Mouse (Mus musculus): ENCODE measurements around the gene Best2. TPM values are rescaled to one million over a fixed set of nuclear protein-coding genes. Genes with fewer than 3 reads are reported as not detected.

Best2 gene
- polyA plus RNA-seq (2016; fragmentation: Nextera tagmentation; extraction: Ambion mirVana), result not detected in 2 replicates

DNA sequence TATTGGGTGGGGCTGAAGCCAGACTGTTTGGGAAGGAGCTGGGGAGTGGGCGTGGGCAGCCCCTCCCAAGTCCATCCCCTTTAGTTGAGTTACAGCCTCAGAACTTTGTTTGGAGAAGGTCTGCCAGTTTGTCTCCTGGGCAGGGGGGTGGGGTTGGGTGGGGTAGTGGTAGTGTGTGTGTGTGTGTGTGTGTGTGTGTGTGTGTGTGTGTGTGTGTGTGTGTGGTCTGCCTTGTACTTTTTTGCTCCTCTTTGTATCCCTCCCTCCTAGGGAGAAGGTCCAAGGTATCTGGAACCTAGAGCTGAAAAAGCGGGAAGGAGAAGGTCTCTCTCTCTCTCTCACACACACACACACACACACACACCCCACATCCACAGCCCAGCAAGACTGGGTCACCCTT, at the start of gene Best2:
Gene Best2, minus strand, starts transcription at position 101 of the 400 bp plus-strand sequence.
- peaks cover 50% of the 10 kb centered on the region for H3K27me3 ChIP-seq
- WGBS, result 61% methylated on average over 1 of the region's 2 CpGs
- ATAC-seq (ENCODE audit: low FRiP score), result no peak

DNA sequence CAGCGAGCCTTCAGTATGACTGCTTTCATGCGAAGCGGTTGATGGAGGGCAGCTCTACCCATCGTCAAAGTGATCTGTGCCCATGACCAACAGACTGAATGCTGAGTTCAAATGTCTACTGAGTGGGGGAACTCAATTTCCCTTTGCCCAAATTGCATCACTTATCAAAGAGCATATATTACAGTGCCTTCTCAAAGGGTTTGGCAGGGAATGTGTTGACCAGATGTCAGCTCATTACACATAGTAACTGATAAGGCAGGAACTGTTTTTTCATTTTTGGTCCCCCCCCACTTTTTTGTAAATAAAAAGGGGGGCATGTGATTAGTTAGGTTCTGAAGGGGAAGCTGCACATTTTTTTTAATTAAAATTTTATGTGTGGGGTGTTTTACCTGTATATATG, 48.3 kb upstream of the Best2 start:
- H3K9me3 ChIP-seq, result no peaks in the 10 kb centered on the region
- peaks cover 19% of the 10 kb centered on the region for H3K4me1 ChIP-seq
- H3K4me2 ChIP-seq, result no peak overlapping the region
- WGBS, result 95% methylated on average over 4 of the region's 4 CpGs
- H3K36me3 ChIP-seq (replicated peaks), result peaks cover 17% of the 10 kb centered on the region
- H3K9ac ChIP-seq, result no peak overlapping the region
- no peak overlapping the region for H3K4me3 ChIP-seq (replicated peaks)
- no peaks in the 10 kb centered on the region for H3K27me3 ChIP-seq
- no peak overlapping the region for H3K27ac ChIP-seq
- no peak for ATAC-seq (ENCODE audit: low FRiP score)

More for the DNA sequence above, at the start of gene Best2:
- H3K4me1 ChIP-seq, result peaks cover 6% of the 10 kb centered on the region
- peak within 1 kb of the TSS; percentile 37 for H3K4me3 ChIP-seq (replicated peaks)
- peaks cover 23% of the 10 kb centered on the region for H3K36me3 ChIP-seq (replicated peaks)
- H3K27ac ChIP-seq, result no peak within 1 kb of the TSS
- peak within 1 kb of the TSS; percentile 59 for H3K9ac ChIP-seq
- H3K9me3 ChIP-seq, result 0 out of 2 replicates have a peak, but pooled peaks cover under 1% of the 10 kb centered on the region
- peak within 1 kb of the TSS; percentile 76 for H3K4me2 ChIP-seq

DNA sequence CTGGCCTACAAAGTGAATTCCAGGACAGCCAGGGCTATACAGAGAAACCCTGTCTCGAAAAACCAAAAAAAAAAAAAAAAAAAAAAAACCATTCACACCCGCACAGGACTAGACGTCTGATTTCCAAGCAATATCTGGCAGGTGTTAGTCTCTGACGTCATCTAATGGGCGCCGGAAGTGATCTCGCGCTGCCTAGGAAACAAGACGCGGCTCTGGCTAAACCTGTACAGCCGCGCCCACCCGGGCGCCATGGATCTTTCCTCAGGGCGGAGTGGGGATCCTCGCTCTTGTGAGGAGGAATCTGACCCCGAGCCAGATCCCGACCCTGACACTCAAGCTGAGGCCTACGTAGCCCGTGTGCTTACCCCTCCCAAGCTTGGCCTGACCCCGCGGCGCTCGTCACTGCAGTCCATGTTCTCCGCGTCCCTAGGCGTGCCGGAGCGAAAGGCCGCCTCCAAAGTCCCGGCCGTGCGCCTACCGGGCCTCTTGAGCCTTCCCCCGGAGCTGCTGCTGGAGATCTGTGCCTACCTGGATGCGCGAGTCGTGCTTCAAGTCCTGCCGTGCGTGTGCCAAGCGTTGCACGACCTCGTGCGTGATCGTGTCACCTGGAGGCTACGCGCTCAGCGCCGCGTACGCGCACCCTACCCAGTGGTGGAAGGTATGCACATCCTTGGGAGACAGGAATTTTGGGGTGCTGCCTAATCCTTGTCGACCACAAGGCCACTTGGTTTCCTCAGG, 45.7 kb upstream of the Best2 start, which contains the start of gene Fbxw9:
Gene Fbxw9, plus strand, starts transcription at position 177 of the 738 bp plus-strand sequence.
- no peaks in the 10 kb centered on the region for H3K9me3 ChIP-seq
- peak within 1 kb of the TSS; percentile 64 for H3K9ac ChIP-seq
- peak within 1 kb of the TSS; percentile 65 for H3K4me3 ChIP-seq (replicated peaks)
- WGBS, result under 1% methylated on average over 52 of the region's 53 CpGs
- H3K27me3 ChIP-seq, result no peaks in the 10 kb centered on the region
- H3K4me1 ChIP-seq, result peaks cover 19% of the 10 kb centered on the region
- ATAC-seq (ENCODE audit: low FRiP score), result peak; percentile 91
- no peak within 1 kb of the TSS for H3K27ac ChIP-seq
- peaks cover 25% of the 10 kb centered on the region for H3K36me3 ChIP-seq (replicated peaks)
- H3K4me2 ChIP-seq, result peak within 1 kb of the TSS; percentile 96

DNA sequence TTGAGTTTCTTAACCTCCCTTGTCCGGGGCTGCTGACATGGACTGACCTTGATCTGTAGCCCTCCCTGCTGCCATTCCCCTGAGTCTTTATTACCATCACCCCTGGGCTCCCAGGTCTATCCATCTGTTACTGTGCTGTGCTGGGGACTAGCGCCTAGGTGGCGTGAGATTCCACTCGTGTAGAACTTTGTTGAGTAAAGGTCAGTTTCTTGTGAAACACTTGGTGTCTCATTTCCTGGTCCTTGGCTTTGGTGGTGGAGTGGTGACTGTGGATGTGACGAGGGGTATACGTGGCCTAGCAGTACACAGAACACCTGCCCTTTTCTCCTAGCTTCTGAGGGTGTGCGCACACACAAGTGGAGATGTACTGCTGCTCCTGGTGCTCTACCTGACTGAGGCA, 43.0 kb upstream of the Best2 start:
- Histone ChIP-seq H3K27me3 (no peaks in the 10 kb centered on the region), H3K4me2 (no peak overlapping the region), H3K36me3 (replicated peaks) (peaks cover 51% of the 10 kb centered on the region), H3K9ac (no peak overlapping the region), H3K4me1 (peaks cover 19% of the 10 kb centered on the region), H3K27ac (no peak overlapping the region), H3K9me3 (no peaks in the 10 kb centered on the region), H3K4me3 (replicated peaks) (no peak overlapping the region)
- no peak for ATAC-seq (ENCODE audit: low FRiP score)
- 89% methylated on average over 7 of the region's 7 CpGs for WGBS

DNA sequence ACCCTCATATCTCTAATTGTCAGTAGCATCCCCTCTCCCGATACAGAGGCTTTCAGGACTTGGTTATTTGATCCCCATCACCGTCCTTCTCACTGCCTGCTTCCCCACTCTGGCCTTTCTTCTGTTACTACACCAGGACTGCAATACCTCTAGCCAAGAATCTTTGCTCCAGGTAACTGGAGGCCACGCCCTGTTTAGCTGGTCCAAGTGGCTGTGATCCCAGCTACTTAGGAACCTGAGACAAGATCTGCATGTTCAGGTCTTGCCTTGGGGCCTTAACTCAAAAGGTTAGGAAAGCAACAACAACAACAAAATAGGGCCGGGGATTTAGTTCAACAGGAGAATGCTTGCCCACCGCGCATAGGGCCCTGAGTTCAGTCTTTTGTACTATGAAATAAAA, 29.3 kb upstream of the Best2 start:
- ATAC-seq (ENCODE audit: low FRiP score), result no peak
- H3K9me3 ChIP-seq, result no peaks in the 10 kb centered on the region
- H3K27me3 ChIP-seq, result no peaks in the 10 kb centered on the region
- H3K36me3 ChIP-seq (replicated peaks), result peaks cover 86% of the 10 kb centered on the region
- no peak overlapping the region for H3K27ac ChIP-seq
- 88% methylated on average over 6 of the region's 6 CpGs for WGBS
- peaks cover 14% of the 10 kb centered on the region for H3K4me1 ChIP-seq
- no peak overlapping the region for H3K4me3 ChIP-seq (replicated peaks)
- H3K4me2 ChIP-seq, result no peak overlapping the region
- no peak overlapping the region for H3K9ac ChIP-seq

DNA sequence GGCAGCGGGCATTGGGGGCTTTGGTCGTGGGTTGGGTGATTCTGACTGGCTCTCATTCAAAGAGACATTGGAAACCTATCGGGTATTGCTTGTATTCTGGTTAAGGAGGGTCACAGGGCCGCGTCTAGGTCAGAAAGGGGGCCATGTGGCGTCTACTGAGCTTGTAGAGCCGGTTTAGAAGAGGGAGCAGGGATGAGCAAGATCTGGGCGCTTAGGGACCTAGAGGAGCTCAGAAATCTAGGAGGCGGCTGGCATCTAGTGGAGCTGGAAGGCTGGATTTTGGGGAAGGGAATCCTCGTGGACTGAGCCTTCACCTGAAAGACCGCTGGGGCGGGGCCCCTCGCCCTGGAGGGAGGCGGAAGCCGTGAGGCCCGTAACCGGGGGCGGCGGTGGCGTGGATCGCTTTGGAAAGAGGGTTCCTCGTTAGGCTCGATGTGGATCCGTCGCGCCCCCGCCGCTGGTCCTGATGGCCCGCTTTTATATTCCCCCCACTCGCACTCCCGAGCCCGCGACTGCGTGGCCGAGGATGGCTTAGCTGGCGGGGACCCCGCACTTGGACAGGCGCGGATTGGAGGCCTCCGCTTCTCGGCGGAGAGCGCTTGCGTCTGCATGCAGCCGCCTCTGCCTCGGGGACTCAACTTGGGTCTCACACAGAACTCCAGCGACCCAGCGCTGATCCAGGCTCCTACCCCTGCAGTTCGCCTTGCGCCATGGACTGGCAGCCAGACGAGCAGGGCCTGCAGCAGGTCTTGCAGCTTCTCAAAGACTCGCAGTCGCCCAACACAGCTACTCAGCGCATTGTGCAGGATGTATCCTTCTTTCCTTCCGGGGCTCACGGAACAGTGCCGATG, 23.6 kb upstream of the Best2 start:
- no peaks in the 10 kb centered on the region for H3K9me3 ChIP-seq
- H3K4me3 ChIP-seq (replicated peaks), result peak overlapping the region; percentile 83
- H3K4me1 ChIP-seq, result peaks cover 41% of the 10 kb centered on the region
- peak overlapping the region; percentile 96 for H3K9ac ChIP-seq
- under 1% methylated on average over 52 of the region's 57 CpGs for WGBS
- peak overlapping the region; percentile 100 for H3K27ac ChIP-seq
- ATAC-seq (ENCODE audit: low FRiP score), result no peak; the same call in 1 of the 2 replicates
- peak overlapping the region; percentile 96 for H3K4me2 ChIP-seq
- H3K36me3 ChIP-seq (replicated peaks), result peaks cover 43% of the 10 kb centered on the region
- H3K27me3 ChIP-seq, result no peaks in the 10 kb centered on the region

DNA sequence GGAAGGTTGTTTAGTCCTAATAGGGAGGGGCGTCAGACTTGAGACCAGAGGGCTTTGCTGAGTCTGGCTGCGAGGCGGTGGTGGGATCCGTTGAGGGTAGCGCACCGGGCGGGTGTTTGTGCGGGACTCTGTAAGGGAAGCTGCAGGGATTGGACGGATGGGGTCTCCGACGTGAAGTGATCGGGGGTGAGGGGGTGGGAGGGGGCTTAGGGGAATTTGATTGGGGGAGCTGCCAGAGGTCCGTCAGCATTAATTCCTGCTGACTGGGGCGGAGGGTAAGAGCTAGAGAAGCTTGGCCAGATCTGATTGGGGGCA, 23.0 kb upstream of the Best2 start:
- Histone ChIP-seq H3K9ac (peak overlapping the region; percentile 96), H3K4me3 (replicated peaks) (peak overlapping the region; percentile 83), H3K36me3 (replicated peaks) (peaks cover 44% of the 10 kb centered on the region), H3K9me3 (no peaks in the 10 kb centered on the region), H3K27me3 (no peaks in the 10 kb centered on the region), H3K4me1 (peaks cover 41% of the 10 kb centered on the region), H3K4me2 (peak overlapping the region; percentile 96), H3K27ac (peak overlapping the region; percentile 100)
- ATAC-seq (ENCODE audit: low FRiP score), result peak; percentile 70
- 0% methylated on average over 14 of the region's 14 CpGs for WGBS

DNA sequence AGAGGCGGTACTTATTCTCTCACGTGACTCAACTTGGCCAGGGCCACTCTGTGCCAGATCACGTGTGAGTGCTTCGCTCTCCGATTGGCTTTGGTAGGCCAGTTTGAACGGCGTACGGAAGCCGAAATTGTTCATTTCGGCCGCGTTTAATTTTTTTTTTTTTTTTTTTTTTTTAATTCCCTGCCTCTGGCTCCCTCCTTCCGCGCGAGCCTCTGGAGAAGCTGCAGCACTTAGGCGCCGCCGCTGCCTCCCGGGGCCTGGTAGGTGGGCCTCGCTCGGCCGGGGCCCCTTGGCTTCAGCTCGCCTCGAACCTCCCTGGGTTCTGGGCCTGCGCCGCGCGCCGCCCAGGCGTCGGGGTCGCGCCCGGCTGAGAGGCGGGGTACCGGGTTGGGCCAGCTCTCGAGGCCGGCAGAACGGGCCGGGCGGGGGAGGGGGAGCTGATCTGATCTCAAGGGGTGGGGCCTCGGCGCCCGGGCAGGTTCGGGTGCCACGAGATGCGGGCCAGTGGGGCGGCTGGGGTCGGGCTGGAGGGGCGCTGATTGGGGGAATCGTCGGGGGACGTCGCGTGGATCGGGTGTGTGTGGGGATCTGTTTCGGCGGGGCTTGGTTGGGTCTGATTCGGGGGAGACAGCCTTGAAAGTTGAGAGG, 22.5 kb upstream of the Best2 start, which contains the start of gene Tnpo2:
Gene Tnpo2, plus strand, starts transcription at position 198 of the 648 bp plus-strand sequence.
- peak; percentile 94 for ATAC-seq (ENCODE audit: low FRiP score)
- peak within 1 kb of the TSS; percentile 96 for H3K9ac ChIP-seq
- H3K27ac ChIP-seq, result peak within 1 kb of the TSS; percentile 100
- peaks cover 41% of the 10 kb centered on the region for H3K4me1 ChIP-seq
- H3K36me3 ChIP-seq (replicated peaks), result peaks cover 46% of the 10 kb centered on the region
- under 1% methylated on average over 59 of the region's 59 CpGs for WGBS
- H3K4me2 ChIP-seq, result peak within 1 kb of the TSS; percentile 96
- no peaks in the 10 kb centered on the region for H3K27me3 ChIP-seq
- peak within 1 kb of the TSS; percentile 83 for H3K4me3 ChIP-seq (replicated peaks)
- H3K9me3 ChIP-seq, result no peaks in the 10 kb centered on the region

DNA sequence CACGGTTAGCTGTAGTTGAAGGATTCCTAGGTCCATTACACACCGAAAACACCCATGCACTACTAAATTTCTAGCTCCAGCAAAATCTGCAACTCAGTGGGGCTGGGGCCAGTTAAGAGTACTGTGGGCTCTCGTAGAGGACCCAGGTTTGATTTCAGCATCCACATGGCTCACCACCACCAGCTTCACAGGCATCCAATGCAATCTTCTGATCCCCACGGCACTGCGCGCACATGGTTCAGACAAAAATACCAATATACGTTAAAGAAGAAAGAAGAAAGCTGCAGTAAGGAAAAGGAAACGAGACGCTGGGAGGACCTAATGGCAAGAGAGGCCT, 22.0 kb upstream of the Best2 start:
- no peaks in the 10 kb centered on the region for H3K9me3 ChIP-seq
- ATAC-seq (ENCODE audit: low FRiP score), result peak; percentile 45
- WGBS, result 0% methylated on average over 9 of the region's 9 CpGs
- peak overlapping the region; percentile 72 for H3K9ac ChIP-seq
- peaks cover 37% of the 10 kb centered on the region for H3K4me1 ChIP-seq
- H3K4me3 ChIP-seq (replicated peaks), result peak overlapping the region; percentile 83
- H3K27ac ChIP-seq, result peak overlapping the region; percentile 84
- peak overlapping the region; percentile 83 for H3K4me2 ChIP-seq
- H3K36me3 ChIP-seq (replicated peaks), result peaks cover 46% of the 10 kb centered on the region
- no peaks in the 10 kb centered on the region for H3K27me3 ChIP-seq

DNA sequence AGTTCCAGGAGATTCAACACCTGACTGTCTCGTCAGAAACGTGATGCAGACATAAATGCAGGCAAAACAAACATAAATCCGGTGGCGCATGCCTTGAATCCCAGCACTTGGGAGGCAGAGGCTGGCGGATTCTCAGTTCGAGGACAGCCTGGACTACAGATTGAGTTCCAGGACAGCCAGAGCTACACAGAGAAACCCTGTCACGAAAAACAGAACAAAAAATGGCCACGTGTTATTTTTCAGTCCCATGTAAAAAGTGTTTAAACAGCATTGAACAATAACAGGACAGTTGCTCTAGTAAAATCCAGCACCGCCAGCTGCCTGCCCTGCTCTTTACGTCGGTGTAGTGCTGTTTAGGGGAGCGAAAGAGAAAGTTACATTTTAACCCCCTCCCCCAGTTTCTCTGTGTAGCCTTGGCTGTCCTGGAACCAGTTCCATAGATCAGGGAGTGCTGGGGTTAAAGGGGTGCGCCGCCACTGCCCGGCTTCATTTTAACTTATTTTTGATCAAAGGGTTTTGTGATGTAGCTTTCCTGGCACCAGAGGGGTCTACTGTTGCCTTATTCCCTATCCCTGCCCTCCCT, 21.5 kb upstream of the Best2 start:
- ATAC-seq (ENCODE audit: low FRiP score), result peak; percentile 2; the same call in 1 of the 2 replicates
- H3K4me3 ChIP-seq (replicated peaks), result peak overlapping the region; percentile 83

DNA sequence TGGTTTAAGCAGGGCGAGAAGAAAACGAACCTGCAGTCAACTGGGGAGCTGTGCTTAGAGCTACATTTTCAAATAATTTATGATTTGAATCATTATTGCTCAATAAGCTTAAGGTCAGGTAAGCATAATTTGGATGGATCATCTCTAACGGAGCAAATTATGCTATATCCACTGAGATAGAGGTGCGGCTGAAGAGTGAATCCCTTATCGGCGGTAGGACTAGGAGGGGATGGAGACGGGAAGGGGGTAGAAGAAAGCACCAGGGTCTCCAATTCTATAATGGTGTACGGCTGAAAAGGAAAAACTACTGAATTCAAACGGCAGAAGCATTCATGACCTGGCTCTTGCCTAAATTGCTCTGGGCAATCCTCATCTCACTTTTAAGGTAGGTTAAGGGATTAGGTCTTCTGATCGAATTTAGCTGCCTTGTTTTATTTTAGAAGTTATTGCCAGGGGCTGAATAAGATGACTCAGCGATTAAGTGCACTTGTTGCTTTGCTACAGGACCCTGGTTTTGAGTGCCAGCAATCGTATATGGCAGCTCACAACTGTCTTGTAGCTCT, 20.9 kb upstream of the Best2 start:
- no peak for ATAC-seq (ENCODE audit: low FRiP score)
- Histone ChIP-seq H3K4me3 (replicated peaks) (peak overlapping the region; percentile 83), H3K9me3 (no peaks in the 10 kb centered on the region), H3K9ac (peak overlapping the region; percentile 72), H3K4me1 (peaks cover 37% of the 10 kb centered on the region), H3K36me3 (replicated peaks) (peaks cover 44% of the 10 kb centered on the region), H3K4me2 (peak overlapping the region; percentile 83), H3K27me3 (no peaks in the 10 kb centered on the region), H3K27ac (peak overlapping the region; percentile 84; the same call in 1 of the 2 replicates)
- WGBS, result 8% methylated on average over 12 of the region's 12 CpGs

More for the DNA sequence above, 21.5 kb upstream of the Best2 start:
- Histone ChIP-seq H3K27me3 (no peaks in the 10 kb centered on the region), H3K27ac (peak overlapping the region; percentile 84), H3K4me2 (peak overlapping the region; percentile 83), H3K36me3 (replicated peaks) (peaks cover 44% of the 10 kb centered on the region), H3K9ac (peak overlapping the region; percentile 72), H3K4me1 (peaks cover 37% of the 10 kb centered on the region), H3K9me3 (no peaks in the 10 kb centered on the region)
- WGBS, result under 1% methylated on average over 15 of the region's 15 CpGs

Measured in forebrain, embryonic 12.5 days (tissue).